Mouse (Mus musculus) forebrain, embryonic 16.5 days (tissue): ENCODE data around the gene Mpnd. TPM values are rescaled to one million over a fixed set of nuclear protein-coding genes. Genes with fewer than 3 reads are reported as not detected.

Experiments
- ATAC-seq: fragments of 200-750 bp; cut with Nextera tagmentation; 2 replicates; pipeline ENCODE4 v1.8.0; 2017; ENCODE audit warnings: mild to moderate bottlenecking, moderate library complexity
- H3K27ac ChIP-seq: fragments of 300-500 bp; sonication (generic); 2 replicates; pipeline ENCODE4 v1.5.1; 2014; ENCODE audit warnings: low read length, control low read depth
- H3K27me3 ChIP-seq: fragments of 300-500 bp; sonication (generic); replicated peaks from 2 replicates; pipeline ENCODE4 v1.6.1; 2014; ENCODE audit warnings: low read length; ENCODE audit not compliant: control insufficient read depth, insufficient read depth
- H3K36me3 ChIP-seq: fragments of 300-500 bp; sonication (generic); 2 replicates; pipeline ENCODE4 v1.6.1; 2014; ENCODE audit not compliant: control insufficient read depth, insufficient read depth
- H3K4me1 ChIP-seq: fragments of 300-500 bp; sonication (generic); replicated peaks from 2 replicates; pipeline ENCODE4 v1.6.1; 2014; ENCODE audit warnings: low read length; ENCODE audit not compliant: control insufficient read depth, insufficient read depth
- H3K4me2 ChIP-seq: fragments of 300-500 bp; sonication (generic); 2 replicates; pipeline ENCODE4 v1.6.1; 2014; ENCODE audit warnings: mild to moderate bottlenecking, low read length, control low read depth
- H3K4me3 ChIP-seq: fragments of 300-500 bp; sonication (generic); replicated peaks from 2 replicates; pipeline ENCODE4 v1.5.1; 2014; ENCODE audit warnings: mild to moderate bottlenecking, low read length, control low read depth
- H3K9ac ChIP-seq: fragments of 300-500 bp; sonication (generic); replicated peaks from 2 replicates; pipeline ENCODE4 v1.6.1; 2014; ENCODE audit warnings: low read depth, low read length, control low read depth
- H3K9me3 ChIP-seq: fragments of 300-500 bp; sonication (generic); 2 replicates; pipeline ENCODE4 v1.6.1; 2016; ENCODE audit warnings: low read length; ENCODE audit not compliant: control insufficient read depth
- WGBS: fragments of 180-500 bp; shearing (Covaris S2); extraction: QIAGEN DNeasy Blood & Tissue Kit; methylation state at CpG from one replicate; pipeline ENCODE4 v1.1.7; 2014; 5-methylcytosine and 5-hydroxymethylcytosine counted together
- polyA plus RNA-seq: library from polyadenylated mRNA; unstranded; fragments of >200 nt; fragmentation: Nextera tagmentation; extraction: Ambion mirVana; gene quantifications from 2 replicates; pipeline ENCODE4 v1.2.1, GENCODE M21; 2015

The Mpnd gene
- 152 and 157 TPM in 2 replicates for polyA plus RNA-seq

DNA sequence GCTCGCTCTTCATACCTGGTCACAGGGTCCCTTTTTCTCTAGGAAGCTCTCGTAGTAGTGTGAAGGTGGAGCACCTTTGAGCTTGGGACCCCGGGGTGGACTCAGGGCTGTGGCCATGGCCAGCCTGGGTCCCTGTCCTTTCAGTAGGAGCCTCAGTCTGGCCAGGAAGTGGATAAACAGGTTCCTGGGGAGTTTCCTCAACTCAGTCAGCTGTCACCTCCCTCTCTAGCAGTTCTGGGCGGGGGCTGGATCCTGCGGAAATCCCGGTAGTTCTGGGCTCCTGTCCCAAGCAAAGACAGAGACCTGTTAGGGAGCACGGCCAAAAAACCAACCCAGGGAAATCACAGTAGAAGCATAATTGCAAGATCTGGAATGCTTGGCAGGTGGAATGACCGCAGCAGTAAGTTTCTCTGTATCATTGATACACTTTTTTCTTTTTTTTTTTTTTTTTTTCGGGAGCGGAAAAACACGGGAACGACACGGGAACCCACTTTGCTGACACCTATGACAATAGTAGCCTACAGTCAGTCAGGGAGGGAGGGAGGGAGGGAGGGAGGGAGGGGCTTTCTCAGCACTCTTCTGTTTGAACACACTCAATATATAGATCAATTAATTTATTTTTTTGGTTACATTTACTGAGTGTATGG lies at the start of gene Mpnd, which contains the start of gene Stap2:
Gene Mpnd, plus strand, starts transcription at position 297 of the 647 bp plus-strand sequence.
Gene Stap2, minus strand, starts transcription at position 170 of the 647 bp plus-strand sequence.
- 61% methylated on average over 13 of the region's 13 CpGs for WGBS
- Histone ChIP-seq H3K36me3 (no peaks in the 10 kb centered on the region), H3K27me3 (peaks cover 4% of the 10 kb centered on the region; the same call in 1 of the 2 replicates), H3K9ac (no peak within 1 kb of the TSS), H3K27ac (no peak within 1 kb of the TSS), H3K4me2 (no peak within 1 kb of the TSS), H3K4me3 (no peak within 1 kb of the TSS), H3K9me3 (no peaks in the 10 kb centered on the region), H3K4me1 (peaks cover 21% of the 10 kb centered on the region)
- no peak for ATAC-seq

- Histone ChIP-seq H3K9ac (peak overlapping the region; percentile 64), H3K9me3 (no peaks in the 10 kb centered on the region), H3K27me3 (no peaks in the 10 kb centered on the region; the same call in 1 of the 2 replicates), H3K27ac (no peak overlapping the region; the same call in 1 of the 2 replicates), H3K4me2 (peak overlapping the region; percentile 76), H3K4me3 (peak overlapping the region; percentile 57), H3K4me1 (peaks cover 21% of the 10 kb centered on the region), H3K36me3 (no peaks in the 10 kb centered on the region)
- WGBS = under 1% methylated on average over 26 of the region's 26 CpGs
- peak; percentile 19 for ATAC-seq
These were observed 49.4 kb upstream of the Mpnd start for GRCm38 (mm10) chr17:55956129-55956528.

DNA sequence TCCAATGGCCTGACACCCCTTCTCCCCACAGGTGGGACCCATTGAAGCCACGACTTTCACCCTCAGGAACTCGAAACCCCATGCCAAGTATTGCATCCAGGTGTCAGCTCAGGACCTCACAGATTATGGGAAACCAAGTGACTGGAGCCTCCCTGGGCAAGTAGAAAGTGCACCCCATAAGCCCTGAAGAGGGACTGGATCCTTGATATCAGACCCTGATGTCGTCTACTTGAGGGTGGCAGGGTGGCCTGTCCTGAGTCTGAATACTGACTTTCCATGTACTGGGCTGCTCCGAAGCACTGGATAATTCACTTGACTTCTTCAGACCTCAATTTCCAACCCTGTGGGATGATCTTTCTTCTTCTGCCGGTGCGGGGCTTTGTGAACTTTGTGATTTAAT lies 48.9 kb upstream of the Mpnd start:
- WGBS = 32% methylated on average over 6 of the region's 6 CpGs
- Histone ChIP-seq H3K4me3 (peak overlapping the region; percentile 57), H3K4me1 (peaks cover 21% of the 10 kb centered on the region), H3K36me3 (no peaks in the 10 kb centered on the region), H3K4me2 (peak overlapping the region; percentile 76), H3K27me3 (no peaks in the 10 kb centered on the region; the same call in 1 of the 2 replicates), H3K9ac (peak overlapping the region; percentile 64; the same call in 1 of the 2 replicates), H3K9me3 (no peaks in the 10 kb centered on the region), H3K27ac (no peak overlapping the region)
- no peak for ATAC-seq

GRCm38 (mm10) chr17:55957168-55957567 lies 48.3 kb upstream of the Mpnd start:
- WGBS = 11% methylated on average over 9 of the region's 9 CpGs
- no peak for ATAC-seq
- no peak overlapping the region for H3K27ac ChIP-seq

GRCm38 (mm10) chr17:55957726-55958583 lies 47.6 kb upstream of the Mpnd start:
- peak overlapping the region; percentile 64 for H3K9ac ChIP-seq
- no peak overlapping the region; the same call in 1 of the 2 replicates for H3K27ac ChIP-seq
- peak overlapping the region; percentile 55 for H3K4me3 ChIP-seq
- H3K9me3 ChIP-seq = no peaks in the 10 kb centered on the region
- H3K27me3 ChIP-seq = no peaks in the 10 kb centered on the region; the same call in 1 of the 2 replicates
- 79% methylated on average over 13 of the region's 13 CpGs for WGBS
- no peaks in the 10 kb centered on the region for H3K36me3 ChIP-seq
- peak overlapping the region; percentile 61 for H3K4me2 ChIP-seq
- ATAC-seq = no peak
- H3K4me1 ChIP-seq = peaks cover 21% of the 10 kb centered on the region

More at GRCm38 (mm10) chr17:55957168-55957567, 48.3 kb upstream of the Mpnd start:
- Histone ChIP-seq H3K27me3 (no peaks in the 10 kb centered on the region; the same call in 1 of the 2 replicates), H3K4me2 (peak overlapping the region; percentile 22), H3K4me1 (peaks cover 21% of the 10 kb centered on the region), H3K9me3 (no peaks in the 10 kb centered on the region), H3K36me3 (no peaks in the 10 kb centered on the region), H3K4me3 (no peak overlapping the region), H3K9ac (no peak overlapping the region)

DNA sequence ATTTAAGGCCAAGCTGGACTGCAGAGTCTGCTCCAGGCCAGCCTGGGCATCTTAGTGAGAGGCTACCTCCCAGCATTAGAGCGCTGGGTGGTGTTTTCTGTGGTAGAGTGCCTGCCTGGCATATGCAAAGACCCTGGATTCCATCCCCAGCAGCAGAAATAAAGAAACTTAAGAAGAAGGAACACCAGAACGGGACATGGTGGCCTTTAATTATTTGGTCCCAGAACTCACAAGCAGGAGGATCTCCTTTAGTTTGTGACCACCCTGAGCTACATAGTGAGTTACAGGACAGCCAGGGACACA lies 47.0 kb upstream of the Mpnd start:
- 16% methylated on average over 2 of the region's 2 CpGs for whole genome bisulfite sequencing
- Histone ChIP-seq H3K9me3 (no peaks in the 10 kb centered on the region), H3K4me3 (peak overlapping the region; percentile 55), H3K36me3 (no peaks in the 10 kb centered on the region), H3K27ac (peak overlapping the region; percentile 95), H3K9ac (peak overlapping the region; percentile 64), H3K4me2 (peak overlapping the region; percentile 61), H3K27me3 (no peaks in the 10 kb centered on the region; the same call in 1 of the 2 replicates), H3K4me1 (peaks cover 21% of the 10 kb centered on the region)
- no peak for ATAC-seq

DNA sequence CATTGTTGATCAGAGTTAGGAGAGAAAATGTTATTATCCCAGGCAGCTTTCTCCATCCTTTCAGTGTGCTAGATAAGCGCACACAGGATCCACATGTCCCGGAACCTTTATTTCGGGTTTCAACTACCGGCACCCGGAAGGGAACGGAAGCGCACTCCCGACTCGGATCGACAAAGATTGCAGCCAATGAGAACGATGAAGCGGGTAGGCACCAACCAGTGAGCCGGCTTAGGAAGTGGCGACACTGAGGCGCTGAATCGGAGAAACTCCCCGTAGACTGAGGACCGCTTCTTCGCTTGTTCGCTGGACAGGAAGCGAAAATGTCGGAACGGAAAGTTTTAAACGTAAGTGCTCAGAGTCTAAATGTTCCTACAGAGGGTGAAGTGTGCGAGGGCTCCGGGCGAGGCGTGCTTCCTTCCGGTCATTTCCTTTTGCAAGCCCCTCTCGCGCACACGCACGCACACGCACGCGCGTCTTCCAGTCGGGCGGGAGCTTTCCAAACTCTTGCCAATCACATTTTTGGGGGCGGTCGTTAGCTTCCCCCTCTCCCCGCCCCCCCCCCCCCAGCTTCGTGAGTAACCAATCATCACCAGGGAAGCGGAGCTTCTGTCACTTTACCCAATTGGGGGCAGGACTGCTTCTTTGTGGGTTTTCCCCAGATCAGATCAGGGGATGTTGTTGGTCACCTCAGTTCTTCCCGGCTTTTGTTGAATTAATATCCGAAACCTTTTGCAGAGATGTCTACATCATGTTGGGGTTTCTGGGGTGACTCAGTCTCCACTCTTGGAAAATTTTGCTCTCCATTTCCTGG lies 46.4 kb upstream of the Mpnd start, which contains the start of gene Yju2:
Gene Yju2, plus strand, starts transcription at position 182 of the 811 bp plus-strand sequence.
- Histone ChIP-seq H3K36me3 (no peaks in the 10 kb centered on the region), H3K9me3 (no peaks in the 10 kb centered on the region), H3K27me3 (no peaks in the 10 kb centered on the region; the same call in 1 of the 2 replicates), H3K27ac (peak within 1 kb of the TSS; percentile 95), H3K9ac (peak within 1 kb of the TSS; percentile 64), H3K4me2 (peak within 1 kb of the TSS; percentile 61), H3K4me1 (peaks cover 21% of the 10 kb centered on the region), H3K4me3 (peak within 1 kb of the TSS; percentile 55)
- under 1% methylated on average over 46 of the region's 46 CpGs for WGBS
- peak; percentile 93 for ATAC-seq

DNA sequence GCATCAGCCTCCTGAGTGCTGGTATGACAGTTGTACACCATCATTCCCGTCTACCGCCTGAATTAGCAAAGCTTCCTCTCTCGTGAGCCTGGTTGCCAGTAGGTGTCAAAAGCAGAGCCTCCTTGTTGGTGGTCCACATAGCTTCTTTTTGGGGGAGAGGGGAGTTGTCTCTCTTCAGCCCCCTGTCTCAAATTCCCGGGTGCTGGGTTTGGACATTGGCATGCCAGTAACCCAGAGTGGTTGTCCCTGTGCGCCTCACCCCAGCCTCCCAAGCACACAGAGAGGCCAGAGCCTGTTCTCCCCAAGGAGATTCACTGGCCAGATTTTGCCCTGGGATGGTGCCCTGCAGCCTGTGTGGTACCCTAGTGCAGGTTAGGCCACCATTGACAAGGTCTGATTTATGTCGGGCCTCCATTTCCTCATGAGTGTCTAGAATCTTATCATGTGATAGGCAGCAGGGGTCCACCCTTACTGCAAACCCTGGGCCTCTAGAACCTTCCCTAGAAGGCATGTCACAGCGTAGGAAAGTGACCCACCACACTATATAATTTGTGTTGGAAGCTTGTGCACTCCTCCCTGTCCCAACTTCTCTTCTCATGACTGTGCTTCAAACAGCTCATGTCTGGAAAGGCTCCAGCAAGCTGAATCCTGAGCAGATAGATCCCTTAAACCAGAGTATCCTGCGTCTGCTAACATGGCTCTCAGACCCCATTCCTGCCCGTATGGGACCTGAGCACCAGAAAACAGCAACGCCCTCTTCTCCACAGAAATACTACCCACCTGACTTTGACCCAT lies 45.4 kb upstream of the Mpnd start:
- ATAC-seq = no peak
- peak overlapping the region; percentile 55 for H3K4me3 ChIP-seq
- no peaks in the 10 kb centered on the region; the same call in 1 of the 2 replicates for H3K27me3 ChIP-seq
- peaks cover 2% of the 10 kb centered on the region; the same call in 1 of the 2 replicates for H3K36me3 ChIP-seq
- no peaks in the 10 kb centered on the region for H3K9me3 ChIP-seq
- 75% methylated on average over 10 of the region's 10 CpGs for WGBS
- H3K4me2 ChIP-seq = peak overlapping the region; percentile 61
- peak overlapping the region; percentile 95 for H3K27ac ChIP-seq
- H3K4me1 ChIP-seq = peaks cover 21% of the 10 kb centered on the region
- peak overlapping the region; percentile 50 for H3K9ac ChIP-seq
